Mouse (Mus musculus) Muller cell, postnatal 12 days (primary cell): ENCODE measurements around the gene Tinf2.

Experiments
- DNase-seq: peaks from one replicate; pipeline ENCODE4 v3.0.0-alpha.2; 2015; ENCODE audit errors: inconsistent ontology term

Gene Tinf2

DNA sequence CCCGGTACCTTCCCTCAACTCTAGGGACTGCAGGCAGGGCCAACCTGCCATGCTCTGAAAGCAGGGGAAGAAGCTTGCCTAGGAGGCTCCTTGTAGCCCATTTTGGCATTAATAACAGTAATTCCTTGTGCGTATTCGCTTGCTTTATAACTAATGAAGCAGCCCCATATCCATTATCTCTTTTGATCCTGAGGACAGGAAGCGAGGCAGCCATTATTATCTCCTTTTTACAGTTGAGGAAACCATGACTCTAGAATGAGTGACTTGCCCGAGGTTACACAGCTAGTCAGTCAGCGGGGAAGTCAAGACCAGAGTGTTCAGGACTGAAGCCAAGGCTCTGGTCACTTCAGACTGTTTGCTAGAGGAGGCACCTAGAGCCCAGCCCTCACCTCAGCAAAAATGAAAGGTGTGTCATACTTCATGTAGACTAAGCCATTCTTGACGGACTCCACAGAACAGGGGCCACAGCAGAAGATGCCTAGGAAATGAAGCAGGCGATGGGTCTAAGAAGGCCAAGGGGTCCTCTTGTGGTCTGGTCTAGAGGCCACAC, 24.5 kb upstream of the Tinf2 start:
- no peak for DNase-seq

DNA sequence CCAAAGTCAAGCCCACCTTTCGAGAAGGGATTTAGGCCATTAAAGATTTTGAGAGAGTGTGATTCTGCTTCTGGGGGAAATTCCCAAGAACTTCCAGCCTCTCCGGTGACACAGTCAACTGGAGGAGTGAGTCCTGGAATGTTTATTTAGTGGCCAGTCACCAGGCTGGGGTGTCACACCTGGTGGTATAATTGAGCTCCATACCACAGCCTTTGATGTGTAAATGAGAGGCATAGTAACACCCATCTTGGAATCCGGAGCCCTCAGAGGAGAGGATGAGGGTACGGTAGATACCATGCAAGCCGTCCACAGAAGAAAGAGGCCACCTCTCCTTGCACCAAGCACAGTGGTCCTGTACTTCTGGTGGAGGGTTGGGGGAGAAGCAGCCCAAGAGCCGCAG, 21.1 kb upstream of the Tinf2 start:
- DNase-seq = no peak

DNA sequence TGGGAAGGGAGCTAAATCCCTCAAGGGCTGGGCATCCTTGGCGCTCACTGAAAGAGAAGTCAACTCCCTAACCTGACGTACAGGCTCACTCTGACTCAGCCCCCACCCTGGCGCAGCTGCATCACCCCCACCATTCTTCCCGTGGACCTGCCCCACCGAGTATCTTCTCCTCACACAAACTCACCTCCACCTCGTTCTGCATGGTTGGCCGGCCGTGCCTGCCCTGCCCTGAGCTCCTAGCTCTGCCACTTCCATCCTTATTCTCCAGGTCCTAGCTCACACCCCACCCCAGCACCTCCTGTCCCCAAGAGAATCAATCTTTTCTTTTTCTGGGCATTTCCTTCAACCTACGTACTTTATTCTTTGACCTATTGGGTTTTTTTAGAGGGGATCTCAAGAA, 19.5 kb upstream of the Tinf2 start:
- DNase-seq = no peak

- DNase-seq = no peak
Measured at GRCm38 (mm10) chr14:55697226-55697625, 15.6 kb upstream of the Tinf2 start.

- DNase-seq = no peak
Measured at GRCm38 (mm10) chr14:55689433-55689832, 7.8 kb upstream of the Tinf2 start.

- no peak for DNase-seq
Measured at GRCm38 (mm10) chr14:55682118-55682493, 486 bp upstream of the Tinf2 start.

- no peak for DNase-seq
Measured at GRCm38 (mm10) chr14:55677615-55678014, 4.0 kb downstream of the Tinf2 start.

DNA sequence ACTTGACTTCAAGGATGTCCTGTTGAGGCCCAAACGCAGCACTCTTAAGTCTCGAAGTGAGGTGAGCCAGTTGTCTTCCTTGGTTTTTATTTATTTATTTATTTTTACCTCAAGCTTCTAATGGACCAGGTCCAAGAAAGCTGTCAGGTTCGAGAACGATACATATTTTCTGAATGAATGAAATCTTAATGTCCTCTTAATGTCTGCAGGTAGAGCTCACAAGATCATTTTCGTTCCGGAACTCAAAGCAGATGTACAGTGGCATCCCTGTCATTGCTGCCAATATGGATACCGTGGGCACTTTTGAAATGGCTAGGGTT, 8.9 kb downstream of the Tinf2 start:
- DNase-seq = no peak

- DNase-seq = peak; percentile 96
Measured at GRCm38 (mm10) chr14:55671833-55672740, 9.5 kb downstream of the Tinf2 start, which contains the start of the genes Gmpr2 and Nedd8. Gene Gmpr2, plus strand, starts transcription at chr14:55671941. Gene Nedd8, minus strand, starts transcription at chr14:55672124.

DNA sequence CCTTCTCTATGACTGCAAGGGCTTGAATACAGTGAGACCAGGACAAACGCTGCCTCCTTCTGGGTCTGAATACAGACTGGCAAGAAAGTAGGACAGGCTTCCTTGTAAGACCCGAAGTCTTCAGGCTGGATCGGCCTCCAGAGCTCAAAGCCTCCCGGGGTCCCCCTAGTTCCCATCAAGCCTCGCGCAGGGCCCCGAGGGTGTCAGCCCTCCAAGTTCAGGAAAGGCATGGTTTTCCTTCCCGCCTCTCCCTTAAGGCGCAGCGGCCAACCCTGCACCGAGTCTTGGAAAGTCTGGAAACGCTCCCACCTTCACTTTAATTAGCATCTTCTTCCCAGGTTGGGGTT, 10.2 kb downstream of the Tinf2 start:
- no peak for DNase-seq

DNA sequence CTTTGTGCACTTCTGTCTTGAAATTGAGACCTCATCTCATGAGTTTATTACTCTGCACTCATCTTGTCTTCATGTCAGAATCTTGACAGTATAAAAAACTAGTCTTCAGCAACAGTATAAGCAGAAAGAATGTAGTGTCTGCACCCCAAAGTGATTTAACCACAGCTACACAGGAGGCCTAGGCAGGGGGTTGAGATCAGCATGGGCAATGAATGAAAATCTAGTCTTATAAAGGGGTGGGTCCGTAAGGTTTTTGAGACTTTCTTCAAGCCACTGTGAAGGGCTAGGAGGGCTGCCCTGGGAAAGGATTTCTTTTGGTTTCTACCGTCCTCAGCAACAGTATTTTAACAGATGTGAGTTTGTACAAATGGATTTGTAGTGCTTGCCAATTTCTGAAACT, 21.0 kb downstream of the Tinf2 start:
- no peak for DNase-seq

- DNase-seq = peak; percentile 87
Measured at GRCm38 (mm10) chr14:55659960-55660573, 21.6 kb downstream of the Tinf2 start, which contains the start of gene Mdp1. Gene Mdp1, minus strand, starts transcription at chr14:55660508.

- no peak for DNase-seq
Measured at GRCm38 (mm10) chr14:55658011-55658410, 23.6 kb downstream of the Tinf2 start.

GRCm38 (mm10) chr14:55656935-55657334, 24.7 kb downstream of the Tinf2 start:
- DNase-seq = no peak

DNA sequence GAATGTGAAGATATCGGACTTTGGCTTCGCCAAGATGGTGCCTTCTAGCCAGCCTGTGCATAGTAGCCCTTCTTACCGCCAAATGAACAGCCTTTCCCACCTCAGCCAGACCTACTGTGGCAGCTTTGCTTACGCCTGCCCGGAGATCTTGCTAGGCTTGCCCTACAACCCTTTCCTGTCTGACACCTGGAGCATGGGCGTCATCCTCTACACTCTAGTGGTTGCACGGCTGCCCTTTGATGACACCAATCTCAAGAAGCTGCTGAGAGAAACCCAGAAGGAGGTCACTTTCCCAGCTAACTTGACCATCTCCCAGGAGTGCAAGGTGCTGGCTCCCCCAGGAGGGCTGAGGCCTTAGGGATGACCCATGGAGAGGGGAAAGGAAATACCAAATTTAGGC, 30.1 kb downstream of the Tinf2 start:
- DNase-seq = no peak

GRCm38 (mm10) chr14:55649884-55650283, 31.7 kb downstream of the Tinf2 start, which contains the start of gene Tssk4:
Gene Tssk4, plus strand, starts transcription at chr14:55650184.
- DNase-seq = no peak

DNA sequence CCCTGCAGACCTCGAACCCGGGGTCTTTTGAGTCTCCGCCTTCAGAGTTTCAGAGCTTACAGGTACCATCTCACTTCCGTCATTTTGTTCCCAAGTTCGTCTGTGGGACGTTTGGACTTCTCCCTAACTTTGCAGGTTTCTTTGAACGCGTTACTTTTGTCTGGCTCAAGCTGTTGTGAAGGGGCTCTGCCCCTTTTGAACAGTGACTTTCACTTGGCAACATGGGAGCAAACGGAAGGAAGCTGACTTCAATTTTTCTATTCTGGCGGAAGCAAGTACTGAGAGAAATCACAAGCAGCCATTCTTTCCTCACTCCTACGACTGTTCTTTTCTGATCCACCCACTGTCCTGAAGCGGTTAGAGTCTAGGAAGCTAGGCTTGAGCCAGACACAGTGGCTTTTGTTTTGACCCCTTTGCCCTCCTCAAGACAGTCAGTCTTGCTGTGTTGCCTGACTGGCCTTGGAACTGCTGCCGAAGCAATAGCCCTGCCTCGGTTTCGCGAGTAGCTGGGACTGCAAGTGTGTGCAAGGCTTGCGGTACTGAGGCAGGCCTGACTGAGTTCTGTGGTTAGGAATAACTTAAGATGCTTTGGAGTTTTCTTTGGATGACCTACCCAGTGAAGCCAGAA, 37.2 kb downstream of the Tinf2 start:
- peak; percentile 24 for DNase-seq

DNA sequence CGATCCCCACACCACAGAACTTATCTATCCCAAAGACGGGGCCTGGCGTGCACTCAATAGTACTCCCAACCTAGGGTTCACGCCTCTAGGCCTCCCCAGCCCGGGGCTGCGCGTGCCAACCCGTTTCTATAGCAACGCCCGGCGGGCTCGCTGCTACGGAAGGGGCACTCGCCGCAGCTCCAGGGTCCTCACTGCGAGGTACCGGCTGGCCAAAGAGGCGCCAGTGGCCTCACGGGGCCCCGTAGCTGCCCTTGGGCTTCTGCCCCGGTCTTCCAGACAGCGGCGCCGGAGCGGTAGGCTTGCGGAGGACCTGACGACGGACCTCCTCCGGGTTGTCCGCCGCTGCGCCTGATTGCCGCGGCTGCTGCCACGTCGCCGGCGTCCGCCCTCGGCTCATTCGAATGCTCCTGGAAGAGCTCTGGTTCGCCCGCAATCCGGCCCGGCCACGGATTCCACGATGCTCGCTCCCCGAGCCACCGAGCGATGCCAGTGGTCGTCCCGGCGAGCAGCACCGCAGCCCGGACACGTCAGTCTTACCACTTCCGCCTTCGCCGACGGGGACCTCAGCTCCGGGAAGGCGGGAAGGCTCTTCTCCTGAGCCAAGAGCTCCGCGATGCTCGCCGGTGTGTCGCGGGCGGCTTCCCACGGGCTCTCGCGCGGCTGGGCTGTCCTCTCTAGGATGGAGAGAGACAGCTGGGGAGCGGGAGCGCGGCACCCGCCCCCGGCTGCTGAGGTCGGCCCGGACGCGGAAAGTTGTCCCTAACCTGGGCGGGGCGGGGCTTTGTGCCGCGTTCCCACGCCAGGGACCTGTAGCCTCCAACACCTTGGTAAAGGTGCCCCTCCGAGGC, 38.3 kb downstream of the Tinf2 start, which contains the start of gene Tm9sf1:
Tm9sf1 (minus strand) TSS at position 747 of the 848 bp plus-strand sequence.
- peak; percentile 90 for DNase-seq

GRCm38 (mm10) chr14:55642679-55643059, 39.0 kb downstream of the Tinf2 start:
- no peak for DNase-seq

- DNase-seq = no peak
Measured at GRCm38 (mm10) chr14:55641291-55641690, 40.3 kb downstream of the Tinf2 start.

DNA sequence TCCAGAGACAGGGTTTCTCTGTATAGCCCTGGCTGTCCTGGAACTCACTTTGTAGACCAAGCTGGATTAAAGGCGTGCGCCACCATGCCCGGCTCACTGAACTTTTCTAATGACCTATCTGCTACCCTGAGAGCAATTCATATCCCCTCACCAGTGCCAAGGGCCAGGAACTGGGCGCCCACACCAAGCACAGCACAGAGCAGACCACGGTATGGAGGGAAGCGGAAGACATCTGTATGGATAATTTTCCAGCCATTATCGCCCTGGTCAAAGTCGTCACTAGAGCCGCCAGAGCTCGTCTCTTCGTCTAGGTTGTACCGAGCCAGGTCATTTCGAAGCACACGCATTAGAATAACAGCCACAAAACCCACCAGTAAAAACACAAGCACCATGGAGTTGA, 40.8 kb downstream of the Tinf2 start:
- no peak for DNase-seq
